ENCODE assay signal across 7 mouse cellular contexts in the genomic region with DNA sequence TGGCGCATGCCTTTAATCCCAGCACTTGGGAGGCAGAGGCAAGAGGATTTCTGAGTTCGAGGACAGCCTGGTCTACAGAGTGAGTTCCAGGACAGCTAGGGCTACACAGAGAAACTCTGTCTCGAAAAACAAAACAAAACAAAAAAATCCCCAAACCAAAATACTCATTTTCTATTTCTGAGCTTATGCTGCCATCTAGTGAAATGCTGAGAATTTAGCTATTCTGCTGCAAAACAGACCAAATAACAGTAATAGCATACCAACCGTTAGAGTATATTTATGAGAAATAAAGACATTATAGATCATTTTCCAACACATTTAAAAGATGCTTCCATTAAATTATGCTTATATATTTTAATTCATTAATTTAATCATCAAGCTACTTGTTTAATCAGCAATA. TPM values are rescaled to one million over a fixed set of nuclear protein-coding genes. Genes with fewer than 3 reads are reported as not detected.
A peak's percentile ranks its signal among the peaks of the same experiment; 100 is the strongest.
DNase-seq lines count a peak whose midpoint lies in the region; ATAC-seq and TF ChIP-seq lines count a peak whose summit lies in the region.
"Not testable (repeated sequence)": the region's sequence is repeated elsewhere in the genome, so short reads cannot be mapped to it uniquely, and the experiment has no call there.

No protein-coding gene starts in this region.

- WGBS in cerebellum, adult 2 months, result 46% methylated on average over 4 of the region's 4 CpGs
- 65% methylated on average over 4 of the region's 4 CpGs for WGBS in forebrain, postnatal 0 days
- WGBS in limb, embryonic 14.5 days, result 76% methylated on average over 4 of the region's 4 CpGs

- H3K4me3 ChIP-seq in cerebellum, adult 2 months (replicated peaks; ENCODE audit: insufficient read depth, low read depth, low read length); forebrain, postnatal 0 days (ENCODE audit: low read depth, low read length); limb, embryonic 14.5 days (replicated peaks; ENCODE audit: low read length): not testable (repeated sequence)

- H3K4me2 ChIP-seq in forebrain, postnatal 0 days (ENCODE audit: low read depth); limb, embryonic 14.5 days (replicated peaks; ENCODE audit: low read depth, low read length, severe bottlenecking): not testable (repeated sequence)

- not testable (repeated sequence) for H3K27ac ChIP-seq in cerebellum, adult 2 months (ENCODE audit: insufficient read depth, low read length); forebrain, postnatal 0 days (ENCODE audit: low read depth, low read length); limb, embryonic 14.5 days (replicated peaks; ENCODE audit: low read depth, low read length)

- not testable (repeated sequence) for ATAC-seq in forebrain, postnatal 0 days; limb, embryonic 14.5 days (ENCODE audit: low FRiP score, low read depth)

- peaks cover 10% of the 10 kb centered on the region; the same call in 1 of the 2 replicates for H3K4me1 ChIP-seq in cerebellum, adult 2 months (ENCODE audit: control insufficient read depth, insufficient read depth, low read length)
- not testable (repeated sequence) for H3K4me1 ChIP-seq in forebrain, postnatal 0 days (ENCODE audit: insufficient read depth); limb, embryonic 14.5 days (ENCODE audit: control insufficient read depth, insufficient read depth, low read length)

- DNase-seq in 416B (ENCODE audit: low read depth) (peak; percentile 36), MN1 (ENCODE audit: low spot score) (peak; percentile 12)
- peak in 1 of 2 experiments; percentile 37 for DNase-seq in cerebellum, adult 2 months
- DNase-seq in forebrain, postnatal 0 days, result peak; percentile 60
- DNase-seq in induced T-regulatory cell, adult 2 months (ENCODE audit: low read depth), result peak; percentile 28
- DNase-seq in limb, embryonic 14.5 days (ENCODE audit: low spot score), result peak; percentile 17
- peak; percentile 55 for DNase-seq in retina, embryonic 14.5 days (ENCODE audit: low spot score)

- H3K9me3 ChIP-seq in forebrain, postnatal 0 days (ENCODE audit: low read length); limb, embryonic 14.5 days (ENCODE audit: control insufficient read depth, low read length): not testable (repeated sequence)

- H3K27me3 ChIP-seq in cerebellum, adult 2 months (ENCODE audit: control insufficient read depth, insufficient read depth, low read length); forebrain, postnatal 0 days (ENCODE audit: insufficient read depth, low read length); limb, embryonic 14.5 days (ENCODE audit: control insufficient read depth, insufficient read depth, low read length): not testable (repeated sequence)

- peak; percentile 43; the same call in 1 of the 2 replicates for TF ChIP-seq CTCF in cerebellum, adult 2 months (IDR thresholded peaks at IDR 0.05; ENCODE audit: borderline replicate concordance, insufficient read depth, low read depth, low read length)
- TF ChIP-seq CTCF in forebrain, postnatal 0 days (IDR thresholded peaks at IDR 0.05; ENCODE audit: low read depth), result peak; percentile 65

- not testable (repeated sequence) for H3K9ac ChIP-seq in forebrain, postnatal 0 days; limb, embryonic 14.5 days (ENCODE audit: low read depth, low read length, severe bottlenecking)

- not testable (repeated sequence) for TF ChIP-seq POLR2A in cerebellum, adult 2 months (IDR thresholded peaks at IDR 0.05; ENCODE audit: borderline replicate concordance, insufficient read depth, low read length); limb, embryonic 14.5 days (IDR thresholded peaks at IDR 0.05; ENCODE audit: borderline replicate concordance, extremely low read depth, insufficient read depth, insufficient read length)

- H3K36me3 ChIP-seq in forebrain, postnatal 0 days (ENCODE audit: insufficient read depth), result peaks cover 13% of the 10 kb centered on the region
- H3K36me3 ChIP-seq in limb, embryonic 14.5 days (ENCODE audit: control insufficient read depth, insufficient read depth, low read length), result peaks cover 31% of the 10 kb centered on the region

RNA-seq across cellular contexts. Expression of gene Orc5, which starts 34.5 kb away (rescaled TPM):
- polyA plus RNA-seq in cerebellum, adult 2 months (2012; rRNA removed), result 9.7 and 10.3 TPM in 2 replicates
- total RNA-seq in forebrain, postnatal 0 days (2014; rRNA removed), result 30.2 and 36.6 TPM in 2 replicates
- polyA plus RNA-seq in forebrain, postnatal 0 days (2015; fragmentation: Nextera tagmentation; extraction: Ambion mirVana), result 29.1 and 34.7 TPM in 2 replicates
- 10.8 and 12.2 TPM in 2 replicates for polyA plus RNA-seq in limb, embryonic 14.5 days (2012; rRNA removed)
- 35.2 and 35.8 TPM in 2 replicates for polyA plus RNA-seq in limb, embryonic 14.5 days (2014; fragmentation: Nextera tagmentation; extraction: Ambion mirVana)
